Mouse (Mus musculus) forebrain, postnatal 0 days (tissue): ENCODE measurements around the gene Fcamr. TPM values are rescaled to one million over a fixed set of nuclear protein-coding genes. Genes with fewer than 3 reads are reported as not detected.

Experiments
- ATAC-seq: fragments of 200-750 bp; cut with Nextera tagmentation; 2 replicates; pipeline ENCODE4 v1.8.0; 2017; ENCODE audit warnings: mild to moderate bottlenecking, moderate library complexity
- DNase-seq: peaks from one replicate; pipeline ENCODE4 v3.0.0-alpha.2; 2015
- H3K27ac ChIP-seq: fragments of 300-500 bp; sonication (generic); 2 replicates; pipeline ENCODE4 v1.5.1; 2014; ENCODE audit warnings: low read depth, mild to moderate bottlenecking, antibody characterized with exemption, low read length, moderate library complexity, mixed read lengths
- H3K27me3 ChIP-seq: fragments of 300-500 bp; sonication (generic); 2 replicates; pipeline ENCODE4 v1.6.1; 2014; ENCODE audit warnings: mild to moderate bottlenecking, low read length, mixed read lengths; ENCODE audit not compliant: insufficient read depth
- H3K36me3 ChIP-seq: fragments of 300-500 bp; sonication (generic); 2 replicates; pipeline ENCODE4 v1.6.1; 2014; ENCODE audit warnings: mild to moderate bottlenecking, moderate library complexity; ENCODE audit not compliant: insufficient read depth
- H3K4me1 ChIP-seq: fragments of 300-500 bp; sonication (generic); 2 replicates; pipeline ENCODE4 v1.6.1; 2014; ENCODE audit warnings: antibody characterized with exemption; ENCODE audit not compliant: insufficient read depth
- H3K4me2 ChIP-seq: fragments of 300-500 bp; sonication (generic); 2 replicates; pipeline ENCODE4 v1.6.1; 2014; ENCODE audit warnings: low read depth, mild to moderate bottlenecking, moderate library complexity
- H3K4me3 ChIP-seq: fragments of 300-500 bp; sonication (generic); 2 replicates; pipeline ENCODE4 v1.5.1; 2014; ENCODE audit warnings: low read depth, low read length, mixed read lengths
- H3K9ac ChIP-seq: fragments of 300-500 bp; sonication (generic); 2 replicates; pipeline ENCODE4 v1.6.1; 2014; ENCODE audit warnings: mild to moderate bottlenecking
- H3K9me3 ChIP-seq: fragments of 300-500 bp; sonication (generic); 2 replicates; pipeline ENCODE4 v1.6.1; 2016; ENCODE audit warnings: low read length
- CTCF ChIP-seq: sonication (generic); IDR thresholded peaks from 2 replicates; pipeline ENCODE4 v1.5.1; 2016; ENCODE audit warnings: antibody characterized with exemption, control low read depth, low read depth
- WGBS: fragments of 180-500 bp; shearing (Covaris S2); extraction: QIAGEN DNeasy Blood & Tissue Kit; methylation state at CpG from one replicate; pipeline ENCODE4 v1.1.7; 2014; 5-methylcytosine and 5-hydroxymethylcytosine counted together
- polyA plus RNA-seq: library from polyadenylated mRNA; unstranded; fragments of >200 nt; fragmentation: Nextera tagmentation; extraction: Ambion mirVana; gene quantifications from 2 replicates; pipeline ENCODE4 v1.2.1, GENCODE M21; 2015
- total RNA-seq: library from RNA; depleted of rRNA; stranded (reverse); fragments of >200 nt; gene quantifications from 2 replicates; pipeline ENCODE4 v1.2.3, GENCODE M21; 2014; rRNA removed

Fcamr gene
- total RNA-seq, result 0.19 TPM in 1 of 2 replicates, not detected in the other
- polyA plus RNA-seq, result not detected in 2 replicates

DNA sequence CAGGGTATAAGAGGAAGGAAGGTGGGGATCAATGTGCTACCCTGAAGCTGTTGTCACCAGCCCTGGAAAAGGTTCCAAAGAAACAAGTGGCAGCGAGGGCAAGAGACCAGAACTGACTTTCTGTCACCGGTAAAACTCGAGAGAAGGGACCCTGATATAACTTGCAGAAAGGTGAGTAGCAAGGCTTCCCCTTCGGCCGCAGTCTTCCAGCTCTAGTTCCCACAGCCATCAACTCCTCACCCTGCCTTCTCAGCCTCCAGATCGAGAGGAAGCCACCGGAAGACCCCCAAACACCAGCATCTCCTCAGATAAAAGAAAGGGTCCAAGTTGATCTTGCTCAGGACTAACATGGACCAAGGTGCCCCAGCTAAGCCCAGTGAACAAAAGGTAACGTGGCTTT, at the start of gene Fcamr:
Gene Fcamr (plus strand): TSS at position 301 of the 400 bp plus-strand sequence.
- no peaks in the 10 kb centered on the region for H3K9me3 ChIP-seq
- H3K4me3 ChIP-seq, result no peak within 1 kb of the TSS
- TF ChIP-seq CTCF, result no peak
- H3K36me3 ChIP-seq, result no peaks in the 10 kb centered on the region
- H3K4me2 ChIP-seq, result no peak within 1 kb of the TSS
- no peak within 1 kb of the TSS for H3K9ac ChIP-seq
- no peak within 1 kb of the TSS for H3K27ac ChIP-seq
- ATAC-seq, result no peak
- DNase-seq, result no peak
- 89% methylated on average over 8 of the region's 8 CpGs for WGBS
- no peaks in the 10 kb centered on the region for H3K27me3 ChIP-seq
- no peaks in the 10 kb centered on the region for H3K4me1 ChIP-seq

DNA sequence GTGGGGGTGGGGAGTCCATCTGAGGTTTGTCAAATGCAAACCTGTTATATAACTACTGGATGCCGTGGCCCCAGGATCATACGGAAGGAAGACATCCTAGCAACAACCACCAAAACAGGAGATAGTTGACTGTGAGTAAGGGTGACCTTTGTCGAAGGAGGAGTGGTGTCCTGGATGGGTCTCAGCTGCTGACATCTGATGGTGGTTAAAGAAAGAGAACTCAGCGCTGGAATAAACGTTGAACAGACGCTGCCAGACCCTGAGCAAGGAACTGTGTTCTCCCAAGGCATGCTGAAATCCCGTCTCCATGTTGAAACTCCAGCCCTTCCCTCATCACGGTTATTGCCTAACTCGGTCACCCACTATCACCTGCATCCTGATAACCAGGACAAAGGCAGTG, 41.0 kb upstream of the Fcamr start:
- Histone ChIP-seq H3K9ac (no peak overlapping the region), H3K9me3 (no peaks in the 10 kb centered on the region), H3K27me3 (no peaks in the 10 kb centered on the region), H3K27ac (no peak overlapping the region), H3K36me3 (no peaks in the 10 kb centered on the region), H3K4me3 (no peak overlapping the region), H3K4me1 (no peaks in the 10 kb centered on the region), H3K4me2 (no peak overlapping the region)
- no peak for DNase-seq
- no peak for ATAC-seq
- no peak for TF ChIP-seq CTCF
- WGBS, result 89% methylated on average over 9 of the region's 9 CpGs

DNA sequence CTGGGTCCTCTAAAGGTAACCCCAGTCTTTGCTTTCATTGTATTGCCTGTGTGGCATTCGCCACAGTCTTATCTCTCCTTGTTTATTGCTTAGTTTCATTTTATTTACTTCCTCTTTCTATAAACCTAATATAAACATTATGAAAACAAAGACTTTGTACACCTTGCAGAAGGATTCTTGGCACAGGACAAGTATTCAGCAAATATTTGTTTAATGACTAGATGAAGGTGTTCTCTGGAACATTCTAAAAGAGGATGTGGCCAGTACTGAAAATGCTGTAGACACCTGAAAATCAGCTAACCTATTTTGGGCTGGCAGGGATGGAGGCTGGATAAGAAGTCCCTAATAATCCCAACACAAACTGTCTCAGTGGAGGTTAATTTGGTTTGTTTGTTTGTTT, 39.1 kb upstream of the Fcamr start:
- Histone ChIP-seq H3K9me3 (no peaks in the 10 kb centered on the region), H3K27me3 (no peaks in the 10 kb centered on the region), H3K27ac (no peak overlapping the region), H3K4me3 (no peak overlapping the region), H3K4me1 (no peaks in the 10 kb centered on the region), H3K36me3 (no peaks in the 10 kb centered on the region), H3K4me2 (no peak overlapping the region), H3K9ac (no peak overlapping the region)
- DNase-seq (no peak), ATAC-seq (no peak)
- WGBS, result 85% methylated on average over 1 of the region's 1 CpGs
- no peak for TF ChIP-seq CTCF

DNA sequence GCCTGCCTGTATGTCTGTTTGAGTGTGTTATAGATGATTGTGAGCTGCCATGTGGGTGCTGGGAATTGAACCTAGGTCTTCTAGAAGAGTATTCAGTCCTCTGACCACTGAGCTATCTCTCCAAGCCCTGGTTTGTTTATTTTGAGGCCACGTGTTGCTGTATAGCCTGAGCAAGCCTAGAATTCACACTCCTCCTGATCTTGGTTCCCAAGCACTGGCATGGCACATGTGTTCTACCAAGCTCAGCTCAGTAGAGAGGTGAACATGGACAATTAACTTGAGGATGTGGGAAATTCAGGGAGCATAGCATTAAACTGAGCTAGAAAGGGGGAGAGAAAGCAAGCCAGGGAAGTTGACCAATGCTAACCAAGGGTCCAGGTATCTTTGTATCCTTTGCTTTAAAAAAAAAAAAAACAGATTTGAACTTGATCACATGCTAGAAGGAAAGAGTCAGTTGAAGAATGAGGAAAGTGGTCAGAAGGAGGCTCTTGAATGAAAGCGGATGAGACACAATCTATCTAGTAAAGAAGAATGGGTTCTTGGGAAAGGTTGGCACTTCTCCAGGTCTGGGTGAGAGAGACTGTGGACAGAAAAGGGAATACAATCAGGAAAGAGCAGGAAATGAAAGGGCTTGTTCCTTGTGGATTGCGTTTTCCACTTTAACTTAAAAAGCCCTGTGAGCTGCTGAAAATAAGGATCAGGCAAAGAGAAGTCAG, 38.5 kb upstream of the Fcamr start:
- H3K9me3 ChIP-seq, result no peaks in the 10 kb centered on the region
- no peak overlapping the region for H3K9ac ChIP-seq
- no peak for DNase-seq
- ATAC-seq, result no peak
- TF ChIP-seq CTCF, result no peak
- no peak overlapping the region for H3K4me3 ChIP-seq
- no peaks in the 10 kb centered on the region for H3K36me3 ChIP-seq
- no peak overlapping the region for H3K4me2 ChIP-seq
- WGBS, result 85% methylated on average over 3 of the region's 3 CpGs
- H3K27me3 ChIP-seq, result no peaks in the 10 kb centered on the region
- H3K27ac ChIP-seq, result no peak overlapping the region
- H3K4me1 ChIP-seq, result no peaks in the 10 kb centered on the region

DNA sequence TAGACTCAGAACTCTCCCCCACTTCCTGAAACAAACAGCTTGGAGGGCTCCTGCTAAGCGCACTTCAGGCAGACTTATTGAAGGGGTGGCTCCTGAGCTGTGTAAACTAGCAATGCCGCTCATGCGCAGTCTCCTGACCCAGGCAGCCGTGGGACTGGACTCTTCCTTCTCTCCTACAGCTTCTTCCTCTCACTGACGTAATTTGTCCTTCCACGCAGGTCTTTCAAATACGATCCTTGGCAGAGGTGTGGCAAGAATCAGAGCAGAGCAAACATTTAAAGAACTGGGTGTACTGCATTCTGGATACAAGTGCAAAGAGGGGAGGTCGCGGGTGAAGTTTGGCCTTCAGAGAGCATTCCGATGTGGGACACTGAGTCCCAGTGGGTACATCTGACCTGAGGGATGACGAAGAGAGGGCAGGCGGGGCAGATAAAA, 36.7 kb upstream of the Fcamr start:
- no peaks in the 10 kb centered on the region for H3K4me1 ChIP-seq
- H3K36me3 ChIP-seq, result no peaks in the 10 kb centered on the region
- H3K4me2 ChIP-seq, result no peak overlapping the region
- no peaks in the 10 kb centered on the region for H3K27me3 ChIP-seq
- no peaks in the 10 kb centered on the region for H3K9me3 ChIP-seq
- no peak overlapping the region for H3K9ac ChIP-seq
- no peak for ATAC-seq
- no peak overlapping the region for H3K27ac ChIP-seq
- 88% methylated on average over 12 of the region's 12 CpGs for WGBS
- no peak for TF ChIP-seq CTCF
- DNase-seq, result no peak
- H3K4me3 ChIP-seq, result no peak overlapping the region

DNA sequence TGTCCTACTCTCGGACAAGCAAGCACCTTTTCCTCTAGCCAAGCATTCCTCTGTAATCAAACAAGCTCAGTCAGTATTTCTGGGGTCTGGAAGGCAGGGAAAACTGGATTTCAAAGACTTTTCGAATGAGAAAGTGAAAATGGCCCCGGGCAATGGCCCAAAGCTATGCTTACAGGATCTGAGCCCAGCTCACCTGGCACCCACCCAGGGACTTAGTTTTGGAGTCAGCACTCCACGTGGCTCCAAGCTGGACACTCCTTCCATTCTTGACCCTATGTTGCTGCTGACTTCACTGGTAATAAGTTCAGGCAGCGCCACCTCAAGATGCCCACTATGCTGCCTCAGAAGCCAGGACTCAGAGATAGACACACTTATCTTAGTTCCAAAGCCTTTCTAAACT, 33.6 kb upstream of the Fcamr start:
- H3K9me3 ChIP-seq, result no peaks in the 10 kb centered on the region
- no peak overlapping the region for H3K4me2 ChIP-seq
- H3K9ac ChIP-seq, result no peak overlapping the region
- no peaks in the 10 kb centered on the region for H3K4me1 ChIP-seq
- DNase-seq (no peak), ATAC-seq (no peak)
- H3K27me3 ChIP-seq, result no peaks in the 10 kb centered on the region
- no peak for TF ChIP-seq CTCF
- no peak overlapping the region for H3K4me3 ChIP-seq
- H3K36me3 ChIP-seq, result no peaks in the 10 kb centered on the region
- no peak overlapping the region for H3K27ac ChIP-seq
- 77% methylated on average over 5 of the region's 5 CpGs for WGBS

DNA sequence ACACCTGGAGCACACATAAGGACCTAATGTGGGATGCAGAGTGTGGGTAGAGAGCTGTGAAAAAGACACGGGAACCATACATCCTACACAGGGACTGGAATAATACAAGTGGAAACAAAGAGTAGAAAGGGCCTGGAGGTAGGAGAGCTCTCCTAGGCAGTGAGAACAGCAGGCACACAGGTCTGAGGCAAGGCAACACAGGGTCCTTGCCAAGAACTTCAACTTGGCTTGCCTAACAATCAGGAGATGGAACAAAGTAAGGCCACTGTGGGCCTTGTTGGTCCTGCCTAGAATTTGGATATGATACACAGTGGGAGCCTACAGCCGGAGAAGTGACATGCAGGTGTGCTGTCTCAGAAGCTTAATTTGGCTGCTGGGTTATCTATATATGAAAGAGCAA, 30.8 kb upstream of the Fcamr start:
- DNase-seq (no peak), ATAC-seq (no peak)
- H3K36me3 ChIP-seq, result no peaks in the 10 kb centered on the region
- no peak overlapping the region for H3K27ac ChIP-seq
- no peak overlapping the region for H3K4me2 ChIP-seq
- no peaks in the 10 kb centered on the region for H3K9me3 ChIP-seq
- no peaks in the 10 kb centered on the region for H3K4me1 ChIP-seq
- no peak overlapping the region for H3K4me3 ChIP-seq
- no peaks in the 10 kb centered on the region for H3K27me3 ChIP-seq
- TF ChIP-seq CTCF, result no peak
- H3K9ac ChIP-seq, result no peak overlapping the region
- WGBS, result 76% methylated on average over 2 of the region's 2 CpGs
